Mouse (Mus musculus): Measurements from ENCODE around the gene Cfap157.
A peak's percentile ranks its signal among the peaks of the same experiment; 100 is the strongest.

Gene Cfap157

DNA sequence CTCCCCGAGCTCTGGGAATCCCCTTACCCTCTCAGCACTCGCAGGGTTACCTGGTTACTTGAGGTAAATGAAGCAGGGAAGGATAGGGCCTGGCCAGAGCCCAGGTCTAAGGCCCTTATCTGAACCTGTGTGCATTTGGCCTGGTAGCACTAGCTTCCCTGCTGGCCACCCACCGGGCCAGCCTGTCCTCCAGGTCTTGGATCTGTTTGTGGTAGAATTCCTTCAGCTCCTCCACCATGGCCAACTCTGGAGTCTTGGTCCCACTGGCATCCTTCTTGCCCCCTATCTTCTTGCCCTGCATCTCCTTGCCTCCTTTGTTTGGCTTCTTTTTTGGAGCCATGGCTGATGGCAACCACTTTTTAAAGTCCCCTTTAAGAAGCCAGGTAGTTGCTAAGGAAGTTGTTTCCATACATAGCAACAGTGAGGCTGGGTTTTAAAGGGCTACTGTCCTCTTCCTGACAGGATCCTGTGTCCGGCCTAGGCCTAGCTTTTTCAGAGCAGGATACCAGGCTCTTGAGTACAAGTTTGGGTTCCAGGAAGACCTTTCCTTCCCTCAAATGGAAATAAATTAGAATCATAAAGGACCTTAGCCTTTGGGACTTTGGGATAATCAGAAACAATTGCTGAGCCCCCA, at the start of gene Cfap157:
Cfap157 (minus strand) TSS at position 381 of the 634 bp plus-strand sequence.
- DNase-seq (ENCODE audit: low read depth): no peak

DNA sequence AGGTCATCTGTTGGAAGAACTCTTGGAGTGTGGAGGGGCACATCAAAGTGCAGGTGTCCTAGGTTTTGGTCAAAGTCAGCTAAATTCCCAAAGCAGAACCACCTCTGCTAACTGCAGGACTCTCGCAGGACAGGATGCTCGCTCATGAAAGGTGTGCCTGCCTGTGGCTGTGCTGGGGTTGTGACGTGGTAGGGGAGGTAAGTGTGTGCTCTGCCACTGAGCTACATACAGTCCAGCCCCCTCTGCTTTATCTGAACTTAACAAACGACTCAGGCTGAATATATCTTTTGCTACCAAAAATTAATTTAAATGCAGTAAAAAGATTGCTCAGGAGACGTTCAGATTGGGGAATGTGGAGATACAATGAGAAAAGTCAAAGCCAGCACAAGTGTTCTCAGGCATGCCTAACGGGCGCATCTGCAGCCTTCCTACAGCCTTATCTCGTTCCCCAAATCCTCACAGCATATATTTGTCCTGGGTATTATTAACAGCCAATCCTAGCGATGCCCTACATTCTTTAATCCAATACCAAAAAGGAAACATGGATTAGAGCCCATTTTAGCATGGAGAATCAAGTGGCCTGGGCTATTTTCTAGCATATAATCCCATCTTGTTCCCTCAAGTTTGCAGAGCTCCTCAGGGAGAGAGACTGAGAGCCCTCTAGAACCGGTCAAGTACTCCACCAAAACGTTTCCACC, 44.9 kb upstream of the Cfap157 start:
- DNase-seq (ENCODE audit: low read depth): no peak

DNA sequence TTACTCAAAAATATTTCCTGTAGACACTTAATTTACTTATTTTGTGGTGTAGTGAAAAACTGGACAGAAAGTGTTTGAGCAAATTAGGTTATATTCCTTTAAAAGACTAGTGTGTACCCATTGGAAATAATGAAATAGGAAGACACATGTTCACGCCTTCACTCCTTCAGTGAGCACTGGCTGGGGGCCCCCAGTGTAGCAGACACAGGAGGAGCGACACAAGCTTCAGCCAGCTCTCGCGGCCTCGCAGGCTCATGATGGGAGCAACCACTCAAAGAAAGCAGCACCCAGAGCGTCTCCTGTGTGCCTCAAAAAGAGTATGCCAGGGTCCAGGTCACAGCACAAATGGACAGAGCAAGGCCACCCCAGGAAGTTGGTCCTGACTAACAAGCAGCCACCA, 41.6 kb upstream of the Cfap157 start:
- DNase-seq (ENCODE audit: low read depth): no peak

DNA sequence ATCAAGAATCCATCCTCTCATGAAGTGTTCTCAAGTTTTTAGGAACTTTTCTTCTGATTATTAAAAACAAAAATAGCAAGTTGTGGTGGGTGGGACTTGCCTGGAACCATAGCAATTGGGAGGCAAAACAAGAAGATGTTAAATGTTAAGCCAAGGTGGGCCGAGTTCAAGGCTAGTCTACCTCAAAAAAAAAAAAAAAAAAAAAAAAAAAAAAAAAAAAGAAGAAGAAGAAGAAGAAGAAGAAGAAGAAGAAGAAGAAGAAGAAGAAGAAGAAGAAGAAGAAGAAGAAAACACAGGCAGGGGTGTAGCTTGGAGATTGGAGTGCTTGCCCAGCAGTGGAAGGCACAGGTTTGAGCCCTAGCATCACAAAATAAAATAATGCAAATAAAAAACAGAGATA, 40.5 kb upstream of the Cfap157 start:
- DNase-seq (ENCODE audit: low read depth): no peak

DNA sequence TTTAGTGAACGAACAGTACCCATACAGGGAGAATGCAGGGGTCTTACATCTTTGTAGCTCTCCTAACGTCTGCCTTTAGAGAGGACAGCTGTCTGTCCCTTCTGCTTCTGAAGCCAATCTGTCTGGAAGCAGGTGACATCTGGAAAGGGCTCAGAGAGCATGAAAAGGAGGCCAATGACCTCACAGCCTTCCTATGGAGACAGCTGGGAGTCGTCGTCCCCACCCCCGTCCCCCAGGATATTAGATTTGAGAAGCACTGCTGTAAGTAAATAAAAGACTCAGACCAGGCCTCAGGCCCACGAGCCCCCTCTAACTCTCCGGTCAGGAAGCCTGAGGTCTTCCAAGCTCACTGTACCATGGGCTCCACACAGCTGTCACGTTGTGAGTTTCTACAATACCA, 40.0 kb upstream of the Cfap157 start:
- DNase-seq (ENCODE audit: low read depth): no peak

DNA sequence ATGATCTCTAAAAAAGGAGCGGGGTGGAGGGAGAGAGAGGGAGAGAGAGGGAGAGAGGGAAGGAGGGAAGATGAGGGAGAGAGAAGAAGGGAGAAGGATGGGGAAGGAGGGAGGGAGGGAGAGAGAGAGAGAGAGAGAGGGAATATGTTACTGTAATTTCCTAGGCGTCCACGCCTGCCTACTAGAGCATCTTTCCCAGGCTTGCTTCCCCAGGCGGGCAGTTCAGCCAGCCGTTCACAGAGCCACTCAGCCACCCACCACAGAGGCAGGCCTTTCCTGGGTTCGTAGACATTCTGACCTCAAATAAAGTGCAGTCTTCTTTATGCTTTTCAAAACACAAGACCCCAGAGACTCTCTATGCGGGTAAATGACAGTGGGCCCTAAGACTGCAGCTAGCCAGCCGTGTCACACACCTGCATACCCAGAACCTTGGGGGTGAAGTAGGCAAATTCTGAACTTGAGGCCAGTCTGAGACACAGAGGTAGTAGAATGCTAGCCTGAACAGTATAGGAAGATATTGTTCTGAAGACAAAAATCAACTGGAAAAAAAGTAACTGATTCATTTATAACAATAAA, 39.4 kb upstream of the Cfap157 start:
- no peak for DNase-seq (ENCODE audit: low read depth)

DNA sequence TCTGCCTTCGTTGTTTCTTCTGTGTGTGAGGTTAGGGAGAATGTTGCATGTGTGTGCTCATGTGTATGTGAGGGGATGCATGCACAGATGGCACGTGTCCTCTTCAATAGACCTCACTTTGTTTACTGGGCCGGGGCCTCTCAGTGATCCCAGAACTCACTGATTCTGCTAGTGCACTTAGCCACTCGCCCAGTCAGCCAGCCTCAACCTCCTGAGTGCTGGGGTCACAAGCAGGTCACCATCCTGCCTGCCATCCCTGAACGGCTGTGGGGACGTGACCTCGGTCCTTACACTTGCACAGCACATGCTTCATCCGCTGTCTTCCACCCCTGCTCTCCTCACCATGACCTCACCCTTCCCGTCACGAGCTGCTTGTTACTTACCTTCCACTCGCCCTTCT, 38.9 kb upstream of the Cfap157 start:
- no peak for DNase-seq (ENCODE audit: low read depth)

DNA sequence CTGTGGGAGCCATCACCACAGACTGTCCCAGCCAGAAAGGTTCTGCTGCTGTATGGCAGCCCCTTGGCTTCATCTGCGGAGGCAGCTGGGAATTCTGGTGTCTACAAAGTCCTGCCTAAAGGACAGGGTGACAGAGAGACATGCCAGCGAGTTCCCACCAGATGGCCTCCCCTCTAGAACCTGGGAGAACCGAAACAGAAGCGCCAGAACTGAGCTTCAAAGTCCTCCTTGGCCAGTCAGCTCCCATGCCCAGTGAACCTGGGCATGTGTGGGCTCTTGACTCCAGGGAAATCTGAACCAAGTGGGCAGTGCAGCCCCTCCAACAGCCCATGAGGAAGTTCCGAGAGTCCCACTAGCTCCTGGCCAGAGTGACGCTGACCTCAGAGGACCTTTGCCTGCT, 38.4 kb upstream of the Cfap157 start:
- DNase-seq (ENCODE audit: low read depth): no peak

DNA sequence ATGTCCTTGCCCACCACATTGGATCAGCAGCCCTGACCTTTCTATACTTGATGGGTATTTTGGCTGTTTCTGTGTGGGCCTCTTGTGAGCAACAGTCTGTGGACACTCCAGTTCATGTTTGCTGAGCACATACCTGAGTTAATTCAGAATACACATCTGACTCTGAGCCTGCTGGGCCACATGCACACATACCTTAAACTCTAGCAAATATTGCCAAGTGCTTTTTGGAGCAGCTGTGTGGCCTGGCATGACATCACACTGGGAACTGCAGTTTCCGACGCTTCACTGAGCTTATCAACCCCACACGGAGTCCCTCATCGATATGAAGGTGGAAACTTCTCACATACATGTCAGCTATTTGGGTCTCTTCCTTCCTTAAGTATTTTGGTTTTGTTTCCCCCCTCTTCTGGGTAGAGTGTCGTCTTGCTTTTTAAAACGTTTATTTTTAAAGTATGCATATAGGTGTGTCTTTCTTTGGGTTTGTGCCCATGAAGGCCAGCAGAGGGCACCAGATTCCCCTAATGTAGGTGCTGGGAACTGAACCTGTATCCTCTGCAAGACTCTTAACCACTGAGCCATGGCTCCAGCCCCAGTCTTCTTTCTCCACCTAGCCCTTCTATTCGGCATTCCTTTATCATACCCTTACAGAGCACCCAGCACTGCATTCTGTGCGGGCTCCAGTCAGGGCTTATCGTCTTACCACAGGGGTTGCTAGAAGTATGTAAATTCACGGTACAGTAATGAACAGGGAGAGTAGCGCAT, 37.0 kb upstream of the Cfap157 start:
- DNase-seq (ENCODE audit: low read depth): peak; percentile 78

DNA sequence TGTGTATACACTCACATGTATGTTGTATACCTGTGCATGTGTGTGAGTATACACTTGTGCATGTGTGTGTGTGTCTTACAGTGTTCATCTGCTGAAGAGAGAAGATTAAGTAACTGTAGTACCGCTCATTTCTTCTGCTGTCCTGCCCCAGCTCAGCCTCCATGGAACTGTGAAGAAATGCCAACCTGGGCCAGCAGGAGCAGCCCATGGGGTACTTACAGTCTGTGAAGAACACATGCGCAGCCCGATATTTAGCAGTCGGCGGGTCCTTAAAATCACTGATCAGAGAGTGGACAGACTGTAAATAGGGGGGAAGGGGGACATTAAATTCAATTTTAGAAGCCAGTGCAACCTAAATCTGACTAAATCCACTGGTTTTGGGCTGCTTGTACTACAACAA, 34.0 kb upstream of the Cfap157 start:
- no peak for DNase-seq (ENCODE audit: low read depth)

DNA sequence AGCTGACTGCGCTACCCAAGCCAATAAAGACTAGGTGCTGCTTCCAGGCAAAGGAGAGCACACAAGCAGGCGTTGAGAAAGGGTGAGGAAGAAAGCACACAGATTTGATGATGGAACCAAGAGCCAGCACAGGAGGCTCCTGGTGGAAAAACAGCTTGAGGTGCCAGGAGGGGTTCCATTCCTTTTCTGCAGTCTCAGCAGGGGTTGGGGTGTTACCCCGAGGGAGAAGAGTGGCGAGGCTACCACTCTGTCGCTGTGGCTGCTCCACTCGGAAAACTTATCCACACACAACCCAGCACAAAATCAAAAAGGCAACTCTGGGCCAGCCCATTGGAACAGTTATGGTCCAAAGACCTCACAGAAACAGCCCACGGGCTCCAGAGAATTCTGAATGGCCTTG, 33.4 kb upstream of the Cfap157 start:
- no peak for DNase-seq (ENCODE audit: low read depth)

DNA sequence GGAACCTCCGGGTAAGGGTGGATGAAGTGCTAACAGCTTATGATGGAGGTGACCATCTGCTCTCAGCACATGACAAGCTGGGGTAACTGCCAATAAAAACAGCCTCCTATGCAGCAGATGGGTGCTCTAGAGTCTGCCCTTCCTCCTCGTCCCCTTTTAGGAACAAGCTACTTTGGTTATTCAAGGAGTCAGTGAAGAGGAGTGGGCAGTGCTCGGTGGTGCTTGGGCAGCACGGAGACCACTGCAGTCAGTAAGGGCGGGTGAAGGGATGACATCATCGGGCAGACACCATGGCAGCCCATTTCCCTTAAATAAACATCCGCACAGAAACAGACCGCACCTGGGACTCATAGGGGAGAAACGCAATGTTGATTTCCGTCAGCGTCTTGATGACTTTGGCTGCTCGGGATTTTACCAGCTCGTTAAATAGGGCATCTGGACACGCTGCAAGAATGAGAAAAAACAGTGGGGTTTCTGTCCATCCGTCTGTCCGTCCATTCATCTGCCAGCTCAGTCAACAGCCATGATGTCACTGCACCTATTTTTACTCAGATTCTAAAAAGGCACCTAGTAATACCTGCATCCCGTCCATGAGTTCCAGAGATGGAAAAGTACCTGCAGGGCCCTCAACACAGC, 32.8 kb upstream of the Cfap157 start:
- DNase-seq (ENCODE audit: low read depth): no peak

DNA sequence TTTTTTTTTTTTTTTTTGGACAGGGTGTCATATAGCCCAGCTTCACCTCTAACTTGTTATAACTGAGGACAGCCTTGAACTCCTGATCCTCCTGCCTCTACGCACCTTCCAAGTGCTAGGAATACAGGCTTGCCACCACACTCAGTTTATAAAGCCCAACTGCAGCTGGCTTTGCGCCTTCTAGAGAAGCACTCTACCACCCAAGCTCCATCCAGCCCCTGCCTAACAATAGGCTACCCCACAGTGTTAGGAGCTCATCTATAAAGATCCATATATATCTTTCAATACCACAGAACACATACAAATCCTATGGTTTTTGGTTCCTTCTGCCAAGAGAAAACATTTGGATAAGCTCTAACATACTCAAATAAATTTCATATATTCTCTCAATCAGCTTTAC, 32.3 kb upstream of the Cfap157 start:
- DNase-seq (ENCODE audit: low read depth): no peak

DNA sequence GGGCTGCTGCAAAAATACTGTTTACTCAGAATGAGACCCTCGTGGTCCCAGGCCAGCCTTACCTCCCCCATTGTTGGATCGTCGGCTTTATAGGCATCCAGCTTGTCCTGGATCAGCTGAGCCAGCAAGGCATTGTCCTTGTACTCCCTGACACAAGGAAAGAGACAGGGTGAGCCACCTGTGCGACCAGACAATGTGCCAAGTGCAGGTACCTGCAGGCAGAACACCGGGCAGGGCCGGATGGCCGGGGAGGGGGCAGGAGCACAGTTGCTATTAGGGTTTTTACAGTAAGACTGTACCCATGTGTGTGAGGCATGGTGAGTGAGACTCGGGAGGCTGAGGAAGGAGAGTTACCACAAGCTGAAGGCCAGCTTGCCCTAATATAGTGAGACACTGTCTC, 27.7 kb upstream of the Cfap157 start:
- no peak for DNase-seq (ENCODE audit: low read depth)

DNA sequence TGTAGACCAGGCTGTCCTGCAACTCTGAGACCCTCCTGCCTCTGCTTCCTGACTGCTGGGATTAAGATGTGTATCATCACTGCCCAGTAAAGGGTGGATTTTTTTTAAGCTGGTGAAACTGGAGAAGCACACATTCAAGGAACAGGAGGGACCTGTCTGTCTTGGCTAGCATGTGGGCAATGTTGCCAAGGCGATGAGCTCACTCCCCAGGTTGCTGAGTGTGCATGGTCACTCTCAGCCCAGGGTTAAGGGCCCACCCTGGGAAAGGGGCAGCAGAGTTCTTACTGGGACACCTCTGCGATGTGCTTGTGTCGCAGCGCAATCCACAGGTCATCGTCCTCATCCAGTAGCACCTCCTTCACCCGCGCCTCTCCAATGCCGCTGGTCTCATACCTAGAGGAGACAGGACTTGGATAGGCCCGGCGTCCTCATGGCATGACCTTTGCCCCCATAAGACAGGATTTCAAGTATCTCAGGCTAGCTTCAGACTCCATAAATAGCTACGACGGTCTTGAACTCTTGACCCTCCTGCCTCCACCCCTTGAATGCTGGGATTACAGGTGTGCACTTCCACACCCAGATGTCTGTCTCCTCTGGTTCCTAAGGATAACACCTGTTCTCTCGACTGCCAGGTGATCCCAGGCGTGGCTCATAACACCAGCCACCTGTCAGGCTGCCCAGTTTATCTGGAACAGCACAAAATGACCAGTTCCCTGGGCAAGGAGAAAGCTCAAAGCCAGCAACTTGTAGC, 24.8 kb upstream of the Cfap157 start:
- no peak for DNase-seq (ENCODE audit: low read depth)

DNA sequence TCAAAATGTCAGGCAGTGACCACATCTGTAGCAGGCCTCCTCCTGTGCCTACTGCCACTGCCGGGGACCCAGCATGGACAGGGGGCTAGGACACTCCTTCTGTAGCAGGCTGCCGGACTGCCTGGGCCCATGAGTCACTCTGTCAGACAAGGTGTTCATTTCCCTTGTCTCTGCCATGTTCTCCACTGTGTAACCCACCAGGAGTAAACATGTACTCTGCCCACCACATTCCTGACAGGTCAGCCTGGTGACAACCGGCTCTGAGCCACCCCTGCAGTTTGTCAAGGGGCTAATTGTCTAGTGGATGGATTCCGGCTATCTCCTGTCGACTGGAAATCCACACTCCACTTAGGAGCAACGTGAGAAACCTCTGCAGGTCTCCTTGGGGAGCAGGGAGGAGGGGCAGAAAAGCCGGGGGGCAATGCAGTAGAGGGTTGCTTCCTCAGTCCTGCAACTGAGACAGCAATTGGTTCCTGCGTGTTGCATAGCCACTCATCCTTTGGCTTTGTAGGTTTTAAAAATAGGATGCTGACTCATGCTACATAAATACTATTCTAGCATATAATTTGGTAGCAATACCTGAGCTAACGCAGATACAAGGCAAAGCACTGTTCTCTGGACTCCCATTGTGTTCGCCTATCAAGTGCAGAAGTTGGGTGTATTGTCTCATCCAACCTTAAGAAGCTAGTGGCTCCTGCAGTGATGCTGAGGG, 14.2 kb upstream of the Cfap157 start:
- DNase-seq (ENCODE audit: low read depth): no peak

DNA sequence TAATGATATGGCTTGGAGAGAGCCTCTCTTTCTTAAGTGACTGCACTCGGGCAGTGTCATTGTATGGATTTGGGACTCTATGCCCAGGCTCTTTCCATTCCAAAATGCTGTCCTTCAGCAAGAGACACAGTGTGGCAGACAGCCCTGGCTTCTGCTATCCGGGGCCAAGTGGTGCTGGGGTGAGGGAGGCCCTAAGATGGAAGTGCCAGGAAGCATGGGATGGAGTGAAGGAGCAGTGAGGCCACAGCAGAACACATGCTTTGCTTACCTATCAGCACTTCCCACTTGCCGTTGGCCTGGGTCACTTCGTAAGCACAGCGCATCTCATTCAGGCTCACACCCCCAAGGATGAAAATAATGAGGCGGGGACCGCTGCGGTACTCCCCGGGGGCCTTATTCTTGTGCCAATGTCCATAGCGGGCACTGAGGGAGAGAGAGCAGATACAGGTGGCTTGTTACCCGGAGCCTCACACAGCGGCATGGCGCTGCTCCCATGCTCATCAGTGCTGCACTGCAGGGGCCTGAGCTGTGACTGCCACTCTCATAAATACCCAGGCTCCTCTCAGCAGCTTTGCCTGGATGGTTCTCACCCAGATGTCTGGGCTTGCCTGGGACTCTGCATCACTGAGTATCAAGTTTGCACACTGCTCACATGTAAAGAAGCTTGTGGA, 11.7 kb upstream of the Cfap157 start:
- no peak for DNase-seq (ENCODE audit: low read depth)

DNA sequence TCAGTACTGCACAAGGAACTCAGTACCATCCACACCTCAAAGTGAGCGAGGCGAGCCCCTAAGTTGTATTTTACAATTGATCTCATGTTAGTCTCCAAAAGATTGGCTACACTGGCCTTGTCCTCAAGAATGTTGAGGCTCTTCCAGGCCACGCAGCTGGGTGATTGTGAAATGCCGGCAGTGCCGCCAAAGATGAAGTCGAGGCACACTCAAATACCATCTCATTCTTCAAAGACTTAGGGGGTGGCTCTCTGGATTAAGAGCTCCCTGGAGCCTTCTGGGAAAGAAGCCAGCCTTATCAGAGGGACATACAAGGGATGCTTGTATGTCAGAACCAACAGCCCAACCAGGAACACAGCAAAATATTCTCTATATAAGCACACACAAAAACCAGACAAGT, 7.1 kb upstream of the Cfap157 start:
- no peak for DNase-seq (ENCODE audit: low read depth)

DNA sequence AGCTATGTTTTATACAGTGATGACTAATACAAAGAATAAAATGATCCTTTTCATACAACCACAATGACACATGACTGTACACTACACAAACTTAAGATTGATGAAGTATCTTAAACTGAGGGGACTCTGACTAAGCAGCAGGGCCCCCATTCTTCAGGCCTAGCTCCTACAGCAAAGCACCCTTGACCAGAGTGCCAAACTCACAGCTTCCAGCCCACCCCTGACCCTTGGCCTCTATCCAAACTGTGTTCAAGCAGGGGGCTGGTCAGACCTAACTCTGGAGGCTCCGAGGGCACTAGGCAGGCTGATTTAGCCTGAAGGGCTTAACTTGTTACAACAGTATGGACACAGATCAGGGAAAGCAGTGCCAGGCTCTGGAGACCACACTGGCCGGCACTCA, 4.4 kb upstream of the Cfap157 start:
- no peak for DNase-seq (ENCODE audit: low read depth)

DNA sequence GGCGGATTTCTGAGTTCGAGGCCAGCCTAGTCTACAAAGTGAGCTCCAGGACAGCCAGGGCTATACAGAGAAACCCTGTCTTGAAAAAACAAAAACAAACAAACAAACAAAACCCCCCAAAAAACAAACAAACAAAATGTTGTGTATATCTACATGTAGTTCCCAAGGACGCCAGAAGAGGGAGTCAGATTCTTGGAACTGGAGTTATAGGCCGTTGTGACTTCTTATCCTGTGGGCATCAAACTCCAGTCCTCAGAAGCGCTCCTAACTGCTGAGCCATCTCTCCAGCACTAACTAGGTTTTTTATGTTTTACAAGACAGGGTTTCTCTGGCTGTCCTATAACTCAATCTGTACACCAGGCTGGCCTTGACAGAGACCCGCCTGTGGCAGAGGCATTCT, 2.9 kb upstream of the Cfap157 start:
- peak; percentile 58 for DNase-seq (ENCODE audit: low read depth)

DNA sequence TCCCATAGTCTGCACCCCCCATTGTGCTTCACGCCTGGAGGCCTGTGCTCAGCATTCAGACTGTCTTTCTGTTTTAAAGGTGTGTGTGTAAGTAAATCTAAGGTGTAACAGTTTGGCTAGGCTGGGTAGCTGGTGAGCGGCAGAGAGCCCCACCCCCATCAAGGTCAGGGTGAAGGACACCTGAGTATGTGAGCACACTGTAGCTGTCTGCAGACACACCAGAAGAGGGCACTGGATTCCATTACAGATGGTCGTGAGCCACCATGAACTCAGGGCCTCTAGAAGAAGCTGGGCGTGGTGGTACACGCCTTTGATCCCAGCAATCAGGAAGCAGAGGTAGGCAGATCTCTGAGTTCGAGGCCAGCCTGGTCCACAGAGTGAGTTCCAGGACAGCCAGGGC, 2.5 kb downstream of the Cfap157 start:
- DNase-seq (ENCODE audit: low read depth): no peak
